Mouse (Mus musculus) neutrophil, adult 59 days (primary cell): ENCODE results near the gene Vmn1r62. TPM values are rescaled to one million over a fixed set of nuclear protein-coding genes. Genes with fewer than 3 reads are reported as not detected.

Experiments used
- total RNA-seq, 2 experiments: library from RNA; stranded (reverse); gene quantifications; 1 replicate in 1 of 2; 2 replicates in 1 of 2; pipeline ENCODE4 v1.2.4; 2023

The Vmn1r62 gene
- total RNA-seq = not detected

GRCm38 (mm10) chr7:5673331-5673730, at the start of gene Vmn1r62:
Gene Vmn1r62, plus strand, starts transcription at chr7:5673631.

Other genes with a start within 250 kb of the Vmn1r62 start
- gene Vmn1r59, start 216.9 kb upstream of the Vmn1r62 start, total RNA-seq = not detected
- gene Vmn2r28, start 179.7 kb upstream of the Vmn1r62 start, total RNA-seq = not detected
- not detected for gene Vmn1r60, start 126.3 kb upstream of the Vmn1r62 start, total RNA-seq
- not detected for gene Vmn1r61, start 60.3 kb upstream of the Vmn1r62 start, total RNA-seq
- gene Vmn1r63, start 131.8 kb downstream of the Vmn1r62 start, total RNA-seq = not detected
- gene Vmn1r64, start 210.9 kb downstream of the Vmn1r62 start, total RNA-seq = not detected